In the genomic region with DNA sequence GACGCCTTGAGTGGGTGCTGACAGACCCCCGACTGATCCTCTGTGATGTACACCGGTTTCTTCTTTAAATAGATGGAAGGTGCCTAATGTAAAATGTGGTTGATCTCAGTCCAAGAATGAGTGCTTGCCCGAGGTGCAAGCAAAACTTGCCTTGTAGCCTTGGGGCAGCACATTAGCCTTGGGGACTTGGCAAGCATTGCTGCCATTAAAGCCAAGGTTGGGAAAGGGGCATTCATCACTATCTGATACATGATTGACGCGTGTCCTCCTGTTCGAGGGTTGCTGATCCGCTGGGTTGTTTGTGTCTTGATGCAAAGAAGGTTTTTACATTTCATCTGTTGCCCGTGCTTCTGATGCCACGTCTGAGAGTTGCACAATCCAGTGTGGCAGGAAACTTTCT, we compare ENCODE assay signal across 31 mouse cellular contexts. TPM values are rescaled to one million over a fixed set of nuclear protein-coding genes. Genes with fewer than 3 reads are reported as not detected.
DNase-seq lines count a peak whose midpoint lies in the region; ATAC-seq lines count a peak whose summit lies in the region.
"Had no signal": no experiment of that assay in that cellular context is flagged by ENCODE, and none has a peak within 500 bp of the region (broad histone marks: within the 10 kb centered on the region; RNA-seq: fewer than 3 reads in every experiment).

No protein-coding gene starts in this region.

- WGBS in forebrain, embryonic 14.5 days = 42% methylated on average over 10 of the region's 10 CpGs
- WGBS in forebrain, embryonic 11.5 days = 56% methylated on average over 10 of the region's 10 CpGs
- WGBS in heart, embryonic 16.5 days = 18% methylated on average over 10 of the region's 10 CpGs

- H3K9ac ChIP-seq in forebrain, embryonic 14.5 days (ENCODE audit: low read length) = no peak overlapping the region
- H3K9ac ChIP-seq in forebrain, embryonic 11.5 days (ENCODE audit: low read length) = no peak overlapping the region
- H3K9ac ChIP-seq in heart, embryonic 16.5 days (ENCODE audit: low read length) = no peak overlapping the region
- H3K9ac ChIP-seq: forebrain, embryonic 15.5 days; hindbrain, embryonic 15.5 days; kidney, embryonic 15.5 days; midbrain, embryonic 12.5 days; stomach, embryonic 15.5 days had no signal

- H3K4me2 ChIP-seq in forebrain, embryonic 14.5 days (ENCODE audit: low read length) = no peak overlapping the region
- H3K4me2 ChIP-seq in forebrain, embryonic 11.5 days (ENCODE audit: low read depth, low read length, severe bottlenecking) = no peak overlapping the region
- H3K4me2 ChIP-seq in heart, embryonic 16.5 days (ENCODE audit: low read depth, low read length) = peak overlapping the region; percentile 76
- H3K4me2 ChIP-seq: forebrain, embryonic 15.5 days; stomach, embryonic 15.5 days had no signal

- H3K36me3 ChIP-seq in forebrain, embryonic 14.5 days (ENCODE audit: control insufficient read depth, insufficient read depth, low read length) = no peaks in the 10 kb centered on the region
- H3K36me3 ChIP-seq in forebrain, embryonic 11.5 days (ENCODE audit: control insufficient read depth, insufficient read depth, low read length) = no peaks in the 10 kb centered on the region
- H3K36me3 ChIP-seq in heart, embryonic 16.5 days (ENCODE audit: control insufficient read depth, insufficient read depth) = no peaks in the 10 kb centered on the region
- H3K36me3 ChIP-seq: forebrain, embryonic 15.5 days; hindbrain, embryonic 15.5 days; kidney, embryonic 15.5 days; limb, embryonic 10.5 days; midbrain, embryonic 12.5 days; neural tube, embryonic 13.5 days; stomach, embryonic 15.5 days had no signal

- H3K27me3 ChIP-seq in forebrain, embryonic 14.5 days (replicated peaks; ENCODE audit: control insufficient read depth, insufficient read depth, low read length) = no peaks in the 10 kb centered on the region
- H3K27me3 ChIP-seq in forebrain, embryonic 11.5 days (ENCODE audit: control insufficient read depth, insufficient read depth, low read length) = no peaks in the 10 kb centered on the region
- H3K27me3 ChIP-seq in heart, embryonic 16.5 days (ENCODE audit: control insufficient read depth, insufficient read depth, low read length) = peaks cover 3% of the 10 kb centered on the region
- H3K27me3 ChIP-seq: CH12.LX had no signal

- no peaks in the 10 kb centered on the region for H3K9me3 ChIP-seq in forebrain, embryonic 14.5 days (replicated peaks; ENCODE audit: control insufficient read depth, low read length)
- no peaks in the 10 kb centered on the region for H3K9me3 ChIP-seq in forebrain, embryonic 11.5 days (ENCODE audit: control insufficient read depth, low read length)
- H3K9me3 ChIP-seq in heart, embryonic 16.5 days (replicated peaks; ENCODE audit: control insufficient read depth, low read length) = no peaks in the 10 kb centered on the region; the same call in 1 of the 2 replicates
- H3K9me3 ChIP-seq: forebrain, embryonic 15.5 days; hindbrain, embryonic 15.5 days; kidney, embryonic 15.5 days; limb, embryonic 10.5 days; midbrain, embryonic 12.5 days; neural tube, embryonic 13.5 days; stomach, embryonic 15.5 days had no signal

- no peak overlapping the region for H3K27ac ChIP-seq in forebrain, embryonic 14.5 days (ENCODE audit: low read depth, low read length)
- H3K27ac ChIP-seq in forebrain, embryonic 11.5 days (ENCODE audit: low read depth, low read length) = no peak overlapping the region
- H3K27ac ChIP-seq in heart, embryonic 16.5 days (ENCODE audit: low read length) = no peak overlapping the region
- H3K27ac ChIP-seq: forebrain, embryonic 15.5 days; hindbrain, embryonic 15.5 days; kidney, embryonic 15.5 days; limb, embryonic 10.5 days; midbrain, embryonic 12.5 days; neural tube, embryonic 13.5 days; stomach, embryonic 15.5 days had no signal

- ATAC-seq in forebrain, embryonic 14.5 days = 0 out of 2 replicates have a peak, but pooled peaks have one; percentile 26
- ATAC-seq in forebrain, embryonic 11.5 days (replicated peaks; ENCODE audit: low FRiP score) = no peak
- no peak for ATAC-seq in heart, embryonic 16.5 days (replicated peaks; ENCODE audit: extremely low read depth, insufficient read depth, low FRiP score)
- ATAC-seq: forebrain, embryonic 15.5 days; intestine, postnatal 0 days had no signal

- peaks cover 16% of the 10 kb centered on the region for H3K4me1 ChIP-seq in forebrain, embryonic 14.5 days (ENCODE audit: control insufficient read depth, insufficient read depth, low read length)
- peaks cover 7% of the 10 kb centered on the region; the same call in 1 of the 2 replicates for H3K4me1 ChIP-seq in forebrain, embryonic 11.5 days (replicated peaks; ENCODE audit: control insufficient read depth, insufficient read depth, low read length)
- H3K4me1 ChIP-seq in heart, embryonic 16.5 days (ENCODE audit: control insufficient read depth, insufficient read depth, low read length) = peaks cover 12% of the 10 kb centered on the region

- H3K4me3 ChIP-seq in forebrain, embryonic 14.5 days (ENCODE audit: low read depth, low read length) = no peak overlapping the region
- no peak overlapping the region for H3K4me3 ChIP-seq in forebrain, embryonic 11.5 days (ENCODE audit: low read depth, low read length)
- H3K4me3 ChIP-seq in heart, embryonic 16.5 days (ENCODE audit: low read length) = no peak overlapping the region
- H3K4me3 ChIP-seq: erythroblast, embryonic 14.5 days; forebrain, embryonic 15.5 days; hindbrain, embryonic 15.5 days; kidney, embryonic 15.5 days; limb, embryonic 10.5 days; midbrain, embryonic 12.5 days; neural tube, embryonic 13.5 days; stomach, embryonic 15.5 days had no signal

- DNase-seq in forebrain, embryonic 14.5 days (ENCODE audit: low spot score) = peak; percentile 21
- DNase-seq in forebrain, embryonic 11.5 days (ENCODE audit: low spot score) = no peak
- no peak for DNase-seq in heart, adult 18-20 months
- peak; percentile 2 for DNase-seq in ovary, adult 18-20 months (ENCODE audit: low spot score)
- no peak for DNase-seq in ovary, postnatal 10 days (ENCODE audit: low spot score)
- no peak for DNase-seq in cerebellum, postnatal 10 days
- DNase-seq in spleen, adult 18-20 months = no peak
- DNase-seq: cerebellum, adult 2 months; gastrocnemius, postnatal 14 days; heart, postnatal 4 days; kidney, postnatal 4 days; lung, adult 18-20 months; right cerebral cortex, postnatal 25 days; thymus, adult 18-20 months; thymus, postnatal 4 days had no signal

RNA-seq across cellular contexts. Expression of a gene that starts 35.7 kb away (rescaled TPM):
- 3.6 and 5.0 TPM in 2 replicates for polyA plus RNA-seq in forebrain, embryonic 14.5 days (2014; fragmentation: Nextera tagmentation; extraction: Ambion mirVana)
- polyA plus RNA-seq in forebrain, embryonic 11.5 days (2014; fragmentation: Nextera tagmentation; extraction: Ambion mirVana) = 21.8 and 23.8 TPM in 2 replicates
- polyA plus RNA-seq in heart, embryonic 16.5 days (2015; fragmentation: Nextera tagmentation; extraction: Ambion mirVana) = 0.14 and 0.28 TPM in 2 replicates
- under 1 TPM in 1 of 2 experiments, not detected in 1; 0.15 TPM for total RNA-seq in heart, adult 18-20 months (2021)
- total RNA-seq: CH12.LX; common myeloid progenitor, adult 5-6 weeks; gastrocnemius, postnatal 14 days; heart, postnatal 4 days; left cerebral cortex, adult 8-10 months; liver, adult 2 months; megakaryocyte progenitor cell, adult 5-6 weeks; MEL had no signal
- polyA plus RNA-seq: erythroblast, embryonic 14.5 days; intestine, postnatal 0 days; kidney, embryonic 15.5 days; liver, adult 2 months had no signal

Comparison
In these comparisons a context has a peak if more than half of its experiments do, and no peak if none do; other contexts are left out.
1. DNase-seq: peak in forebrain, embryonic 14.5 days (single experiment) and ovary, adult 18-20 months (single experiment); none in forebrain, embryonic 11.5 days (single experiment), heart, adult 18-20 months (0 of 2), ovary, postnatal 10 days (single experiment), cerebellum, postnatal 10 days (0 of 2) and spleen, adult 18-20 months (0 of 2).